Mouse (Mus musculus): Measurements from ENCODE around the gene Pcbp2.

DNA sequence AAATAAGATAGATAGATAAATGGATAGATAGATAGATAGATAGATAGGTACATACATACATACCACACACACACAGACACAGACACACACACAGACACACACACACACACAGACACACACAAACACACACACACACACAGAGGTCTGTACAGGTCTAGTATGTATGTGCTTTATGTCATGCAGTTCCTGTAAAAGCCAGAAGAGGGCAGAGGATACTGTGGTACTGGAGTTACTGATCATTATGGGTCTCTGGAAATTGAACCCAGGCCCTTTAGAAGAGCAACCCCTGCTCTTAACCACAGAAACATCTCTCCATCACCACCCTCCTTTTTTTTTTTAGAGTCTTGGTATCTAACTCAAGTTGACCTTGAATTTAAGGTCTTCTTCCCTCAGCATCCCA, 6.7 kb upstream of the Pcbp2 start:
- TF ChIP-seq CTCF (IDR thresholded peaks at IDR 0.05; ENCODE audit: low read depth) (peak; percentile 68), EP300 (optimal IDR thresholded peaks at IDR 0.05) (no peak)
